Mouse (Mus musculus): ENCODE measurements at regions not wholly inside any gene's neighbourhood (a gene's known extent, or its start where the extent isn't known, plus 50 kb on each side); places are given as distances from the start of the nearest gene placed in this dataset.

- TF ChIP-seq CTCF (IDR thresholded peaks at IDR 0.05; ENCODE audit: insufficient read depth, low read depth, low read length): no peak
- no peak for TF ChIP-seq POLR2A (IDR thresholded peaks at IDR 0.05; ENCODE audit: insufficient read depth, low read depth, low read length)
Measured at GRCm38 (mm10) chr3:133748756-133749737, 204.1 kb upstream of the Tet2 start.

Measured in olfactory bulb, adult 2 months (tissue).